Mouse (Mus musculus): ENCODE results near the gene Skap1. TPM values are rescaled to one million over a fixed set of nuclear protein-coding genes. Genes with fewer than 3 reads are reported as not detected.

Skap1 gene
- total RNA-seq, 2 experiments from 2014 or later: 2.3 TPM; not detected in 1

- no peak for DNase-seq
Measured at GRCm38 (mm10) chr11:96465426-96466056, 1.1 kb downstream of the Skap1 start.

DNA sequence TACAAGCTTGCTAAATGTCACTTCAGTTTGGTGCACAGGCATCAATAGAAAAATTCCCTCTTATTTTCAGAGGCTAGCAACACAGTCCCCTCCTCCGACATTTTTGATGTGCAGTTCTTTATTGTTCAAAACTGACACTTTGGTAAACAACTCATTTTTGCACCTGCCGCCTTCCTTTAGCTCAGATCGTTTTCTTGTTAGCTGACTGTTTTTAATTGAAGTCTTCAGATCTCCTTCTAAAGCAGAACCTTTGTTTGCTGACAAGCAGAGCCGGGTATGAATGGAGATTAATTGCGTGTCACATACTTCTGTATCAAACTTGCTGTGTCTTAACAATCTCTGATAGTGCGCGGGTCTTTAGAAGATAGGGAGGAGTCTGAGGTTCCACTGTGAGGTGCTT, 2.0 kb downstream of the Skap1 start:
- no peak for DNase-seq

DNA sequence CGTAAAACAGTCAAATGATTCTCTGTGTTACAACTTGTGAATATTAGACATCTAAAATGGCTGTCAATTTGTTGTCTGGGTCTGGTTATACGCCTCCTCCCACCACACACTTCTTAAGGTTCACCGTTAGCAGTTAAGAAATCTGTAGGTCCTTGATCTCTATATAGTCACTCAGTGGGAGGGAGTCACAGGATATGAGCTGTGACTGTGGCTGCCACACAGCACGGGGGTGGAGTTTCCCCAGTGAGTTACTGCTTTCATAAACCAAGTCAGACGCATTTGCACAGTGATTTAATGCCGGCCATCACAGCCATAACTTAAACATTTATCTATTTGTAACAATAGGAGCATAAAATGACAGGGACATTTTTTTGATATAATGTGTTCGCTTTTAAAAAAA, 2.6 kb downstream of the Skap1 start:
- DNase-seq: no peak

- DNase-seq: no peak
Measured at GRCm38 (mm10) chr11:96468048-96468745, 3.8 kb downstream of the Skap1 start.

GRCm38 (mm10) chr11:96482711-96483110, 18.3 kb downstream of the Skap1 start:
- DNase-seq: no peak

DNA sequence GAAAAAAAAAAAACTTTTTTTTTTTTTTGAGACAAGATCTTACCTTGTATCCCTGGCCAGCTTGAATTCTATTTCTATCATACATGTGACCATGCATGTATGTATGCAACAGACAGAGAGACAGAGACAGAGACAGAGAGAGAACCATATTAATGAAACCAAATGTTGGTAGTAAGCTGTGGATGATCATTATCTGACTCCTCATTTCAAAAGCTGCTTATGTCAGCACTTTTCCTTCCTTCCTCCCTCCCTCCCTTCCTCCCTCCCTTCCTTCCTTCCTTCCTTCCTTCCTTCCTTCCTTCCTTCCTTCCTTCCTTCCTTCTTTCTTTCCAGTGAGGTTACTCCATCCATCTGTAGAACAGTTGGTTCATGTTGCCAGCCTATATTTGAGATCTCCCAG, 18.8 kb downstream of the Skap1 start:
- DNase-seq: no peak

DNA sequence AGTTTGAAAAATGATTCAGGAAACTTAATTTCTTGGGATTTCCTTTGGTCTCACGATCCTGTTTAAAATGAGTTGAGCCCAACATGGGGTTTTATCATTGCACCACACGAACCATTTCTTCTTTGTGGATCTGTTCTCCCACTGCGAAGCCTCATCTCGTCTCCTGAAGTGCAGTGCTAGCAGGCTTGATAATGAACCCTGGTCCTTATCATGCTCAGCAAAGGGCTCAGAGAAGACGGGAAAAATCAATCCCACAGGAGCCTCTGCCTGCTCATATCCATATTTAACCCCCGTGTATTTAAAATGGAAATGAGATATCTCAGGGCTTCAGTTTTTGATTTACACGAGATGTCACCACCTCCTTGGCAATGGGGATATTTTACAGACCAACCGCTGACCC, 34.1 kb downstream of the Skap1 start:
- DNase-seq: no peak

- no peak for DNase-seq
Measured at GRCm38 (mm10) chr11:96501042-96501441, 36.6 kb downstream of the Skap1 start.

DNA sequence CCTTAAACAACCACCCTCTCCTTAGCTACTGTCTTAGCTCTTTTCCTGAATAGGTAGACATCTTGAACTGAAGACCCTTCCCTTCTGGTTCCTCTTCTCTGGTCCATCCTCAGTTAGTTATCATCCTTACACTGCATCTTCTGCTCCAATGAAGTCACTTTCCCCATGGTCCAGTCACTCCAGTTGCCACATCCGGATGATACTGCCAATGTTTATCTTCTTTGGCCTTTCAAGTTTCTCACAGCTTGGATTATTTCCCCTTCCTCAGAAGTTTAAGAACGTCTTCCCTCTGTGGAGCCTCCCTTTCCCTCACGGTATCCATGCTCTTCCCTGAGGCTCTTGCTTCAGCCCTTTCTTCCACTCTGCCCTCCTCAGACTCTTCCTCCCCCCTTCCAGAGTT, 38.6 kb downstream of the Skap1 start:
- DNase-seq: no peak

GRCm38 (mm10) chr11:96504509-96505119, 40.2 kb downstream of the Skap1 start:
- DNase-seq: no peak

DNA sequence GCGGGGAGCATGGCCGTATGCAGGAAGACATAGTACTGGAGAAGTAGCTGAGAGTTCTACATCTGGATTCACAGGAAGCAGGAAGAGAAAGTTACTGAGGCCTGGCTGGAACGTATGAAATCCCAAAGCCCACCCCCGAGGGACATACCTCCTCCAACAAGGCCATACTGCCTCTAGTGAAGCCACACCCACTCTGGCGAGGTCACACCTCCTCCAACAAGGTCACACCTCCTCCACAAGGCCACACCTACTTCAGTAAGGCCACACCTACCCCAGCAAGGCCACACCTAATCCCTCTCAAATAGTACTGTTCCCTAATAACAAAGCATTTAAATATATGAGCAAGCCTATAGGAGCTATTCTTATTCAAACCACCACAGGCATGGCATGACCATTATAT, 41.4 kb downstream of the Skap1 start:
- no peak for DNase-seq

- DNase-seq: no peak
Measured at GRCm38 (mm10) chr11:96515164-96515563, 50.8 kb downstream of the Skap1 start.

- no peak for DNase-seq
Measured at GRCm38 (mm10) chr11:96524541-96524940, 60.1 kb downstream of the Skap1 start.

DNA sequence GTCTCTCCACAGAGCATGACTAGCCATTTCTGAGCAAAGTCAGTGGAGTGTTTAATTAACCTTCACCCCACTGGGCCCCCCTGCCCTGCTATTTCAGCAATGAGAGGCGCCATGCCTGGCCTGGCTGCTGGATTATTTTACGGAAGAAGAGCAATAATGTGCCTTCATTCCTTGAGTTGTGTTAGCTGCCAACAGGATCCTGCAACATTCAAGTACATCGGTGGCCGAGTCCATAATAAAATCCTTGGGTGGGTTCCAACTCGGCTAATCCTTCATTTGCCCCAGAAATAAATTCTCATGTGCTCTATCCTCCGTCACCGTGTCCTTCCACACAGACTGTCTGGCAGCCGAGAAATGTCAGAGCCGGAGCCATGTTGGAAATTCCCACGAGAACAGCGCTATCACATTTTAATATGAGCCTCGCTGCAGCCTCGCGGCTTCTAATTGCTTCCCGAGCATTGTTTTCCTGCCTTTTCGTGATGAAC, 61.8 kb downstream of the Skap1 start:
- DNase-seq: no peak

DNA sequence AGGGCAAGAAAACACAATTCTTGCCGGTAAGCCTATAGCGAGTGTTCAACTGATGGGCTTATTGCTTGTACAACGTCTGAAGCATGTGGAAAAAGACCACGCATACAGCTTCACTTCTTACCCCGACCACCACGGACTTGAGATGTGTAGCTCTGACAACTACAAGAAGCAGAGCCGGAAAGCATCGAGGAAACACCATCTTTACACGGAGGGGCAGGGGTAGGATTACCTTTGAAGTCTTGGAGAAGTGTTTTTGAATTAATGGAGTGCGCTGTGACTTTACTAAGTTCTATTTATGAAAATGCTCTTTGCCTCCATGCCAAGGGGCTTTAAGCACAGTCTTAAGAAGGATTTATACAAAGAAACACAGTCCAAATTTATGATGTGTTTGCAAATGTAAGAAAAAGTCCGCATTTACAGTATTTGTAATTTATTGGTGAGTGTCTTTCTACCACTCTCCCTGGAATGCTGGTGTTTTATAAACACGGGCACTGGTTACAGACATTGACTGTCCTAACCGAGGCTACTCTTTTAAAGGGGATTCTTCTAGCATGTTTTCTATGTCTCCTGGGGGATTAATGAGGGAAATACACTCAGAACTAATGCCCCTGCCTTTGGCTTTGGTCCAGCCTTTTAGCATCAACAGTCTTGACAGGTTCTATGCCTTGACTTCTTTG, 67.5 kb downstream of the Skap1 start:
- DNase-seq: no peak

- no peak for DNase-seq
Measured at GRCm38 (mm10) chr11:96534531-96534930, 70.1 kb downstream of the Skap1 start.

- peak; percentile 11 to 46 for DNase-seq
Measured at GRCm38 (mm10) chr11:96536146-96536545, 71.8 kb downstream of the Skap1 start.

DNA sequence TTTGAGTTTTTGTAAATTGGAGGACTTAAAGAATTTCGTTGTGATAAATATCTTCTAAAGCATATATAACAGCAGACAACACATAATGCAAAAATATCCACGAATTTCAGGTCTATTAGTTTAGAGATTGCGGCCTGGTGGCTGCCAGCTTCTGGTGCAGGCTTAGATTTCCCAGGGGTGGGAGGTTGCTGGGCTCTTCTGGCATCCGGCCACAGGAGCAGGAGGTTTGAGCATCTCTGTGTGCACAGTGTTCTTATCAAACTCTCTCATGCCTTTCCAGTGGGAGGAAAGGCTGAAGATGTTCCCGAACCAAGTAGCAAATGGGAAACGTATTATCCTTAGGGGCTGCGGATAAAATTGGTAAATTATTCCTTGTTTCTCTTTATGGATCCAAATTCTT, 77.6 kb downstream of the Skap1 start:
- no peak for DNase-seq

DNA sequence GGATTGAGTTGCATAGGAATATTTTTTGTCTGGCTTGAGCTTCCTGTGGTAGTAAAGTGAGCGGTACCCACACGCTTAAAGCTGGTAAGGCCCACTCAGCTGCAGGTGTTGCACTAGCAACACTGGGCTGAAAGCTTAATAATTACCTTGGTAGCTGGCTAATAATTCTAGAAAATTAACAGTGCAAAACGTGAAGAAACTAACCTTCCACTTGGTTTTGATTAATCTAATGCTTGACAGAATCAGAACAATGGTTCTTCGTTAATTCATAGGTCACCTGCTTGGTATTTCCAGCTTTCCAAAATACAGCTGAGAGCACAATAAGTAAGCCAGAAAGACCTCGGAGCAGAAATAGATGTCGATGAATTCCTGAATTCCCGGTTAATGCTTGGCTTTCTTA, 78.2 kb downstream of the Skap1 start:
- DNase-seq: no peak

- no peak for DNase-seq
Measured at GRCm38 (mm10) chr11:96546428-96546827, 82.0 kb downstream of the Skap1 start.

DNA sequence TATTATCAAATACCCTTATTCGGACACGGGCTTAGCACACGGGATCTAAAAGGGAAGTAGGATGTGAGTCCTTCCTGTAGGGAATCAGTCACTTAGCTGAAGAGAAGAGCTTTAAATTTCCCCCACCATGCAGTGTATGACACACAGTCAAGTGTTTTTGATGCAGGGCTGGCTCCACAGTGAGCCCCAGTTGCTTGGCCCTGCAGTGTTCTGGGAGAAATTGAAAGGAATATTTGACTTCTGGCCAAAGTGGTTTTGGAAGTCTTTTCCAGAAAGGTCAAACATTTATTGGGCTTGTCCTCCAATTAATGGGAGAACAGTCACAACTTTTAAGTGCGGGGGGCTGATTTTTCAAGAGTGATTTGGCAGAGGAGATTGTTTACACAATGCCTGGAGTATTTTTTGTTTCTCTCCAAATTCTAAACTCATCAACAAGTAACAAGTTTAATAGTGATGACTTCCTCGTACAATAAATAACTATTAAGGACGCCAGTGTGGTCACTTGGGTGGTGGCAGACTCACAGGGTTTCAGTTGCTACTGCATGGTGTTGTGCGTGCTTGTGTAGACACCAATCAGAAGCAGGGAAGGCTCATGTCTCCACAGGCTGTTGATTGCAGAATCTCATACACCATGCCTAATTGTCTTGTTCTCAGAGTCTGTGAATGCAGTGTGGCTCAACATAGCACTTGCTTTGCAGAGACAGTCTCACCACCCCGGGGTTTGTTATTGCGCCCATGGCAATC, 86.7 kb downstream of the Skap1 start:
- no peak for DNase-seq

- peak; percentile 13 to 74 for DNase-seq
Measured at GRCm38 (mm10) chr11:96553091-96553490, 88.7 kb downstream of the Skap1 start.
